Mouse (Mus musculus): ENCODE measurements at regions not wholly inside any gene's neighbourhood (a gene's known extent, or its start where the extent isn't known, plus 50 kb on each side); places are given as distances from the start of the nearest gene placed in this dataset.

DNA sequence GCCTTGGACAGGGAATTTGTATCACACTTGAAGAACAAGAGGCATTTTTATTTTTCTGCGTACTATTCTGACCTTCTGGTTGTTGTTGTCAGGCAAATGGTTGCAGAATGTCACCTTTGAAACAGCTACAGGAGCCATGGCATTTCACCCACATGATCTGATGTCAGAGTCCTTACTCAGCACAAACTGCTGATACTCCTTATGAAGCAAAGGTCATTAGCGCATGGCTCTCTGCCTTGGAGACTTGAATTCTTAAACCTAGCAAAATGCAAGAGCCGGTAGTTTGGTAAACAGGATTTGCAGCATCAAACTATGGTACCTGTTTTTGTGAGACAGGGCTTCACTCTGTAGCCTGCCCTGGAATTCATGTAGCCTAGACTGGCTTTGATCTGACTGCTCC lies 127.3 kb upstream of the Tut7 start:
- no peak overlapping the region for H3K4me3 ChIP-seq
- H3K9ac ChIP-seq = no peak overlapping the region
- no peak overlapping the region for H3K27ac ChIP-seq (replicated peaks)
- H3K27me3 ChIP-seq (replicated peaks) = no peaks in the 10 kb centered on the region
- ATAC-seq (ENCODE audit: extremely low read depth, insufficient number of reproducible peaks, low FRiP score, low TSS enrichment) = no peak
- 79% methylated on average over 3 of the region's 3 CpGs for WGBS
- no peaks in the 10 kb centered on the region for H3K9me3 ChIP-seq
- no peak overlapping the region for H3K4me2 ChIP-seq
- no peaks in the 10 kb centered on the region for H3K36me3 ChIP-seq
- H3K4me1 ChIP-seq = peaks cover 20% of the 10 kb centered on the region

DNA sequence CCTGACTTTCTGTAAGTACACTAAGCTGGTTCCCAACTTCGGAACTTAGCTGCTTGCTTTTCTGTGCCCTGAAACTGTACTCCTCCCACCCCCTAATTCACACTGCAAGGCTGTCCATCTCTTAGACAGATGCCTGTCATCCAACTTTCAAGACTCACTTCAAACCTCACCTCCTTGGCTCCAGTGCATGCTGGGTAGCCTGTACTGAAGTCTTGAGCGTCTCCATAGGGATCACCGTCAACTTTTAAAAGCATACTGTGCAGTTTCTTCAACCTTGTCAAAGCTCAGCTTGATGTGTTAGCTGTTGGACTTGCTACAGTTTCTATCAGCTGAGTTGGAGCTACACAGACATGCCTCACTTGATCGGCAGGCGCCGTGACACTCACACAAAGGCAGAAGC lies 126.5 kb upstream of the Tut7 start:
- Histone ChIP-seq H3K4me2 (0 out of 2 replicates have a peak overlapping the region, but pooled peaks have one; percentile 56), H3K9me3 (no peaks in the 10 kb centered on the region), H3K27ac (replicated peaks) (no peak overlapping the region), H3K4me3 (no peak overlapping the region), H3K9ac (no peak overlapping the region), H3K27me3 (replicated peaks) (no peaks in the 10 kb centered on the region), H3K36me3 (no peaks in the 10 kb centered on the region), H3K4me1 (peaks cover 20% of the 10 kb centered on the region)
- 67% methylated on average over 6 of the region's 6 CpGs for WGBS
- ATAC-seq (ENCODE audit: extremely low read depth, insufficient number of reproducible peaks, low FRiP score, low TSS enrichment) = no peak

DNA sequence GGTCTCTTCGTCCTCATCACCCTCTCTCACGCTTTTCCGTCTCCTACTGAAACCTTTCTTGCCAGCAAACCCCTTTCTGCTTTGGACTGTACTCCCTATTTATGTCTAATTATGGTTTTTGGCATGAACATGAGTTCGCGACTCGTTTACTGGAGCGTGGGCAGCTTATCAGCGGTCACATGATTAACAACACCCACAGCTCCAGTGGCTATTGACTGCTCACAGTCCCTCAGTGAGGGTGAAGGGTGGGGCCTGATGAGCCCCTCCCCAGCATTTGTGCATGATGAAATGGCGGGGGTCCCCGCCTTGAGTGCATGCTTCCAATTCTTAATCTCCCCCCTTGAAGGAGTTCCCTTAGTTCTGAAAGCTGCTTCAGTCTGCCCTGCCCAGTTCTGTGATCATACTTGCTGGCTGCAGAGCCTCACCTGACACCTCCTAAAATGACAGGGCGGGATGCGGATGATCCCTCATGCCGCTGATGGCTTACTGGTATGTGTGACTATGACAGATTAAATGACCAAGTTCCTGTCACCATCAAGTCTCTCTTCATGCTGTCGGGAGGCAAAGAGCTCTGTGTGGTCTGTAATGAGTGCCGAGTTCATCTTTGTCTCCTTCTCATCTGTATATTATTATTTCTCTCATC lies 125.7 kb upstream of the Tut7 start:
- 44% methylated on average over 15 of the region's 15 CpGs for WGBS
- H3K9ac ChIP-seq = no peak overlapping the region
- no peaks in the 10 kb centered on the region for H3K27me3 ChIP-seq (replicated peaks)
- 0 out of 2 replicates have a peak overlapping the region, but pooled peaks have one; percentile 20 for H3K27ac ChIP-seq (replicated peaks)
- peak overlapping the region; percentile 16; the same call in 1 of the 2 replicates for H3K4me3 ChIP-seq
- no peak for ATAC-seq (ENCODE audit: extremely low read depth, insufficient number of reproducible peaks, low FRiP score, low TSS enrichment)
- no peaks in the 10 kb centered on the region for H3K9me3 ChIP-seq
- peak overlapping the region; percentile 56 for H3K4me2 ChIP-seq
- no peaks in the 10 kb centered on the region for H3K36me3 ChIP-seq
- peaks cover 20% of the 10 kb centered on the region for H3K4me1 ChIP-seq

DNA sequence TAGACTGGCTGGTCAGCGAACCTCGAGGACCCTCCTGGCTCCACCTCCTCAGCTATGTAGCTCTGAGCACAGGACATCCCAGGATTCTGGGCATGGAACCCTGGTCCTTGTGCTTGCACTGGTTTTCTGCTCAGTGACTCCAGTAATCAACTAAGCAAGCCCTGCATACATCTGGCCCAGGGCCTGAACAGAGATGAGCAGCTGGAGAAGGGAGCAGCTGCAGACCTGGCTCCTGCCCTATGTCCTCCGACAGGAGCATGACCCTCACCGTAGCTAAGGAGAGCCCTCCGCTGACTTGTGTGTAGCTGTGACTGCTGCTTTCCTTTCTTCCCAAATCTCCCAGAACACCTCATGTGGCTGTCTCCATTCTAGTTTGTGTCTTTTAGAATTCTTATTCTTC lies 124.5 kb upstream of the Tut7 start:
- 71% methylated on average over 5 of the region's 5 CpGs for WGBS
- no peaks in the 10 kb centered on the region for H3K9me3 ChIP-seq
- H3K4me1 ChIP-seq = peaks cover 20% of the 10 kb centered on the region
- ATAC-seq (ENCODE audit: extremely low read depth, insufficient number of reproducible peaks, low FRiP score, low TSS enrichment) = no peak
- no peak overlapping the region for H3K27ac ChIP-seq (replicated peaks)
- H3K27me3 ChIP-seq (replicated peaks) = no peaks in the 10 kb centered on the region; the same call in 1 of the 2 replicates
- no peaks in the 10 kb centered on the region for H3K36me3 ChIP-seq
- H3K4me2 ChIP-seq = no peak overlapping the region
- no peak overlapping the region for H3K9ac ChIP-seq
- H3K4me3 ChIP-seq = no peak overlapping the region

DNA sequence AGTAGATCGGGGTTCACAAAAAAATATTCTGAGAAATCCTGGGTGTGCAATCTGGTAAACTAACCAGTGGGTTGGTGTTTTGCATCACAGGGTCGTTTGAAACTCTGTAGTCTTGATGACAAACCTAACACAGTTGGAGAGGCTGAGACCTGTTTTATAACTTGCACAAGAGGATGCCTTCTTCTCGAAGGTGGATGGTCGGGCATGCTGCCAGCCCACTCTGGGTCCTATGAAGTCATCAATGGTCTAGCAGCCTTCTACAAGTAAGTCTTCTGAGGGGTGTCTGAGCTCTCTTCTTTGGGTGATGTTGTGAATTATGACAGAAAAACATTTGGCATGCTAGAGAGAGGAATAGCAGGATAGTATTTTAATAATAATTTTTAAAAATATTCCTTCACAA lies 123.6 kb upstream of the Tut7 start:
- Histone ChIP-seq H3K9ac (no peak overlapping the region), H3K27me3 (replicated peaks) (peaks cover 6% of the 10 kb centered on the region), H3K4me2 (no peak overlapping the region), H3K4me1 (peaks cover 20% of the 10 kb centered on the region), H3K27ac (replicated peaks) (no peak overlapping the region), H3K4me3 (no peak overlapping the region), H3K9me3 (no peaks in the 10 kb centered on the region), H3K36me3 (no peaks in the 10 kb centered on the region)
- 59% methylated on average over 4 of the region's 4 CpGs for WGBS
- ATAC-seq (ENCODE audit: extremely low read depth, insufficient number of reproducible peaks, low FRiP score, low TSS enrichment) = no peak

DNA sequence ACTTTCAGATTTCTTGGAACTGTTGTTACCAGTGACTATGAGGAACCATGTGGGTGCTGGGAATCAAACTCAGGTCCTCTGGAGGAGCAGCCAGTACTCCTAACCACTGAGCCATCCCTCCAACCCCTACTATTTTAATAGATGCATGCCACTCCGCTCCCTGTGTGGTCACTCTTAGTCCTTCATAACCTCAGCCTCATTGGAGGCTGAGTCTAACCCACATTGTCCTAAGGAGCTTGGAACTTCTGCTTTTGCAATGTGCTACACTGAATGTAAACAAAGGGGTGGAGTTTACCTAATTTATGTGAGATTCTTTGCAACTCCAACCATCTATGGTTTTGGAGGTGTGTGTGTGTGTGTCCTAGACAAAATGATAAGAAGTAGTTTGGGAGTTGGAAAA lies 122.7 kb upstream of the Tut7 start:
- no peak for ATAC-seq (ENCODE audit: extremely low read depth, insufficient number of reproducible peaks, low FRiP score, low TSS enrichment)
- H3K4me3 ChIP-seq = no peak overlapping the region
- no peak overlapping the region for H3K4me2 ChIP-seq
- H3K9ac ChIP-seq = no peak overlapping the region
- H3K27ac ChIP-seq (replicated peaks) = no peak overlapping the region
- H3K4me1 ChIP-seq = peaks cover 26% of the 10 kb centered on the region
- H3K27me3 ChIP-seq (replicated peaks) = peaks cover 15% of the 10 kb centered on the region
- WGBS = 90% methylated on average over 1 of the region's 1 CpGs
- H3K9me3 ChIP-seq = no peaks in the 10 kb centered on the region
- H3K36me3 ChIP-seq = no peaks in the 10 kb centered on the region

DNA sequence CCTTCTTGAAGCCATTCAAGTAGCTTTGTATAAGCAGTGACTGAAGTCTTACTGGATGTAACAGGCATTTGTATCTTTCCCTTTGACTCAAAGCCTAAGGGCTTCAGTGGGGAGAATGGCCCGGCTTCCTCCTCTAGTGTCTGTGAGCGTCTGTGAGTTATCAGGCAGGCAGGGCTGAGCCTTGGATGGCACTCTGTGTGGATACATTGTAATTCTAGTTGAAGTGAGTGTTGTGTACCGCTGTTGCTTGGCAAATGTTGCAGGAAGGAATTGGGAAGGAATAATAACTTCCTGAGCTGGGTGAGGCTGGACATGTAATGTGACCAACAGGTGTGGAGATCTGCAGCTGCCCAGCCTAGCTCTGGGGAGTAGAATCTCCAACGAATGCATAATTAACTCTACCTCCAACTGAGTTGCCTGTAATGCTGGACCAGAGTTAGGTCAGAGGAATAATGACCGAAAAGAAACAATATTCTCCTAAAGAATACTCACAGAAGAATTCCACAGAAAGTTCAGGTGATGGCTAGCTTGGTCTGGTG lies 120.7 kb upstream of the Tut7 start:
- Histone ChIP-seq H3K27me3 (replicated peaks) (peaks cover 21% of the 10 kb centered on the region), H3K36me3 (no peaks in the 10 kb centered on the region), H3K9me3 (no peaks in the 10 kb centered on the region), H3K4me2 (no peak overlapping the region), H3K9ac (no peak overlapping the region), H3K4me1 (peaks cover 15% of the 10 kb centered on the region), H3K27ac (replicated peaks) (no peak overlapping the region), H3K4me3 (no peak overlapping the region)
- ATAC-seq (ENCODE audit: extremely low read depth, insufficient number of reproducible peaks, low FRiP score, low TSS enrichment) = no peak
- 46% methylated on average over 5 of the region's 5 CpGs for WGBS

DNA sequence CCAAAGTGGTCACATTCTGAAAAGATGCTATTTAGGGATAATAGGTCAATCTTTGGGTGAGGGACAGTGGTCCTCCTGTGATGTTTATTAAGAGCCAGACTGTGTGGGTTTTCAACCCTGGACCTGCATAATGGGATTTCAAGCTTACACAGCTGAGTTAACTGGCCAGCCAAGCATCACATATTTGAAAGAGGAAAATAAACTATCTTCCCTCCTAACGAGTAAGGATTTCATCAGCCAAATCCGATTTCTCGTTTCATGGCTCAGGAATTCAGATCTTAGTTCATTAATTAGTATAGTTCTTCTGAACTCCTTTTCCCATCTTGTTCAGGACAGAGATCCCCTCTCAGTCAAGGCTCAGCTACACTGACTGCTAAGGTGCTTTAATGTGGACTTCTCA lies 120.1 kb upstream of the Tut7 start:
- H3K4me3 ChIP-seq = no peak overlapping the region
- H3K4me2 ChIP-seq = no peak overlapping the region
- no peaks in the 10 kb centered on the region for H3K9me3 ChIP-seq
- no peak overlapping the region for H3K27ac ChIP-seq (replicated peaks)
- no peaks in the 10 kb centered on the region for H3K36me3 ChIP-seq
- H3K4me1 ChIP-seq = peaks cover 9% of the 10 kb centered on the region
- peaks cover 21% of the 10 kb centered on the region for H3K27me3 ChIP-seq (replicated peaks)
- ATAC-seq (ENCODE audit: extremely low read depth, insufficient number of reproducible peaks, low FRiP score, low TSS enrichment) = no peak
- no peak overlapping the region for H3K9ac ChIP-seq
- WGBS = 83% methylated on average over 3 of the region's 3 CpGs

DNA sequence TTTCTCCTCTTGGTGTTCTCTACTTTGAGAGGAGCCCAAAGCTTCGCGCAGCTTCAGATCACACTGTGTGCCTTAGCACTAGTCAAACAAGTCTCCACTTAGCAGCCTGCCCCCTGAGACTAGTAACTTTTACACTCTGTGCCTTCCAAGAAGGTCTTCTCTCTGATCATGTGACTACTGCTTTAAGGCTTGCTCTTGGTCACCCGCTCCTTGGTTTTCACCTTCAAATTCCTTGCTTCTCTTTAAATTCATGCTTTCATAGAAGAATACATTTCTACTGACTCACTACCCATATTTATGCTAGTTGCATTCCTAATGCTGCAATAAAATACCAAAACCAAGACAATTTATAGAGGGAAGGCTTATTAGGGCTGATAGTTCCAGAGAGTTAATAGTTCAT lies 118.6 kb upstream of the Tut7 start:
- Histone ChIP-seq H3K27me3 (replicated peaks) (peaks cover 21% of the 10 kb centered on the region), H3K4me1 (0 out of 2 replicates have a peak, but pooled peaks cover 7% of the 10 kb centered on the region), H3K4me3 (no peak overlapping the region), H3K4me2 (no peak overlapping the region), H3K36me3 (no peaks in the 10 kb centered on the region), H3K27ac (replicated peaks) (no peak overlapping the region), H3K9ac (no peak overlapping the region), H3K9me3 (no peaks in the 10 kb centered on the region)
- WGBS = 65% methylated on average over 3 of the region's 3 CpGs
- no peak for ATAC-seq (ENCODE audit: extremely low read depth, insufficient number of reproducible peaks, low FRiP score, low TSS enrichment)

DNA sequence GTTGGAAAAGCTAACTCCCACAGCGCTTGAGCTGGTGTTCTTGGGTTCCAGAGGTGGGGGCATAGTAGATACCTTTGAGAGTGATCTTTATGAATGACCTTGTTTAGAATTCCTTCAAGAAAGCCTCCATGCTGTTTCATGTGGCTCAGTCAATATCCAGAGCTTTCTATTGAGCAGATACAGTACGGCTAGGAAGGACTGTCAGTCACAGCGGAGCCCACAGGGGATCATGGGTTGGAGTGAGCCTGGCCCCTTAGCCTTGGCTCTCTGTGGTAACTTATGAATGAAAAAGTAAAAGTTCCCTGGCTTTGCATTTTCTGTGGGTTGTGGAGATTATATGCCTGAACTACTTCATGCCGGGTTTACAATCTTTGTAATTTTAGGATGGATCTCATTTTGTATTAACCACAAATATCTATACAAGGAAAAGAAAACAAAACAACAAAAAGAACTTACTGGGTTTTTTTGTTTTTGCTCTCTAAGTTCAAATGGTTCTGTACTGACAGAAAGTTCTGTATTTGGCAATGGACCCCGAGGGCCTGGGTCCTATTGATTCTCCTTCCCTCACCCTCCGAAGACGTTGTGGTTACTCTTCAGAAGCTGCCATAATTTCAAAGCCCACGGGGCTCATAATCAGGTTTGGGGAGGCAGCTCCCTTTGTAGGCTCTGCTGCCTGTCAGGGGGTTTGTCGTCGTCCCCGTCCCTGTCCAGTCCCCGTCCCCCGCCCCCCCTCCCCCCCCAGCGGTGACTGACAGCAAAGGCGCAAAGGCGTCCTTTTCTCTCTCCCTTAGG lies 117.7 kb upstream of the Tut7 start:
- 0 out of 2 replicates have a peak overlapping the region, but pooled peaks have one; percentile 28 for H3K9ac ChIP-seq
- WGBS = 25% methylated on average over 16 of the region's 16 CpGs
- ATAC-seq (ENCODE audit: extremely low read depth, insufficient number of reproducible peaks, low FRiP score, low TSS enrichment) = no peak
- peak overlapping the region; percentile 59 for H3K4me2 ChIP-seq
- no peaks in the 10 kb centered on the region for H3K36me3 ChIP-seq
- no peaks in the 10 kb centered on the region for H3K9me3 ChIP-seq
- peak overlapping the region; percentile 16; the same call in 1 of the 2 replicates for H3K4me3 ChIP-seq
- no peak overlapping the region for H3K27ac ChIP-seq (replicated peaks)
- H3K4me1 ChIP-seq = 0 out of 2 replicates have a peak, but pooled peaks cover 7% of the 10 kb centered on the region
- H3K27me3 ChIP-seq (replicated peaks) = peaks cover 21% of the 10 kb centered on the region

DNA sequence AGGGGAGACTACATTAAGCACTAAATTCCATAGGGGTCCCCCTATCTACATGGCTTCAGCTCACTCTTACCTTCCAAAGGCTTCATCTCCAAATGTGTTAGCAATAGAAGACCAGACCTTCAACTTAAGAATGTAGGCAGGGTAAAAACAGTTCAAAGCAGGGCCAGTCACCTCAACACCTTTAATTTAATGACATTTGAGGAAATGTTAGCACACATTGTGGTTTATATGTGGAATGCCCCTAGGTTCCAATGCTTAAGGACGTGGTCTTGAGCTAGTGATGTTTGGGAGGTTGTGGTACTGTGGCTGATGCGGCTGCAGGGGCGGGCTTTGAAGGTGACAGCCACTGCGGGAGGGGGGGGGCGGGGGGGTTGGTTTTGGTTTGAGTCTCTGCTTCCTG lies 116.9 kb upstream of the Tut7 start:
- no peak overlapping the region for H3K27ac ChIP-seq (replicated peaks)
- H3K9ac ChIP-seq = no peak overlapping the region
- H3K36me3 ChIP-seq = no peaks in the 10 kb centered on the region
- no peaks in the 10 kb centered on the region for H3K9me3 ChIP-seq
- H3K4me1 ChIP-seq = 0 out of 2 replicates have a peak, but pooled peaks cover 7% of the 10 kb centered on the region
- no peak for ATAC-seq (ENCODE audit: extremely low read depth, insufficient number of reproducible peaks, low FRiP score, low TSS enrichment)
- H3K27me3 ChIP-seq (replicated peaks) = peaks cover 21% of the 10 kb centered on the region
- H3K4me3 ChIP-seq = no peak overlapping the region
- H3K4me2 ChIP-seq = no peak overlapping the region
- 37% methylated on average over 5 of the region's 5 CpGs for WGBS
